Mouse (Mus musculus) heart, embryonic 10.5 days (tissue): ENCODE data around the gene Atxn10. TPM values are rescaled to one million over a fixed set of nuclear protein-coding genes. Genes with fewer than 3 reads are reported as not detected.

ENCODE experiments used
- DNase-seq: peaks from one replicate; pipeline ENCODE4 v3.0.0-alpha.2; 2017; ENCODE audit warnings: low spot score
- H3K27ac ChIP-seq: fragments of 300-500 bp; sonication (generic); 2 replicates; pipeline ENCODE4 v1.5.1; 2016; ENCODE audit warnings: mild to moderate bottlenecking
- H3K27me3 ChIP-seq: fragments of 300-500 bp; sonication (generic); 2 replicates; pipeline ENCODE4 v1.6.1; 2016; ENCODE audit warnings: mild to moderate bottlenecking; ENCODE audit not compliant: poor library complexity, insufficient read depth, severe bottlenecking
- H3K36me3 ChIP-seq: fragments of 300-500 bp; sonication (generic); 2 replicates; pipeline ENCODE4 v1.6.1; 2016; ENCODE audit warnings: mild to moderate bottlenecking, moderate library complexity
- H3K4me1 ChIP-seq: fragments of 300-500 bp; sonication (generic); 2 replicates; pipeline ENCODE4 v1.6.1; 2016; ENCODE audit warnings: mild to moderate bottlenecking
- H3K4me3 ChIP-seq: fragments of 300-500 bp; sonication (generic); 2 replicates; pipeline ENCODE4 v1.5.1; 2016; ENCODE audit warnings: mild to moderate bottlenecking, moderate library complexity
- H3K9me3 ChIP-seq: fragments of 300-500 bp; sonication (generic); 2 replicates; pipeline ENCODE4 v1.6.1; 2016; ENCODE audit warnings: mild to moderate bottlenecking, moderate library complexity
- WGBS: fragments of 180-500 bp; shearing (Covaris S2); methylation state at CpG from one replicate; pipeline ENCODE4 v1.1.7; 2016; 5-methylcytosine and 5-hydroxymethylcytosine counted together
- polyA plus RNA-seq: library from polyadenylated mRNA; unstranded; fragments of >200 nt; fragmentation: Nextera tagmentation; extraction: Ambion mirVana; gene quantifications from 2 replicates; pipeline ENCODE4 v1.2.1, GENCODE M21; 2016

Atxn10 gene
- polyA plus RNA-seq, 1 experiment from 2014 or later: 302 TPM

DNA sequence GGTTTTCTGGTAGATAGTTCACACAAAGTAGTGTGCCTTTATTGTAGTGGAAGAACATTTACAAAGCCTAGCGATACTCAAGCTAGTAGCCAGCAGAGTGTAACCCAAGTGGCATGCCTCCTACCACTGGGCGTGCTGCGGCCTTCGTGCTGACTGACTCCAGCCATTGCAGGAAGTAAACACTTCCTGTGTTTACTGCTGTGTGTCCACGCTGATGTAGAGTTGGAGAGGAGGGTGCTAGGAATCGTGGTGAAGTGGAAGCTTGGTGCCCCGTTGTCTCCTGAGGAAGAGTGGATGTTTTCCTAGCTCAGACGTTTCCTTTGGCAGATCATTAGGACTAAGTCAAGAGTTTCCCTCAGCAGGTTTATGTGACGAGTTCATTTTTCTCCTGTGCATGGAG lies 47.4 kb downstream of the Atxn10 start:
- H3K4me3 ChIP-seq: no peak overlapping the region
- no peaks in the 10 kb centered on the region for H3K9me3 ChIP-seq
- 71% methylated on average over 9 of the region's 9 CpGs for WGBS
- DNase-seq: no peak
- H3K27me3 ChIP-seq: no peaks in the 10 kb centered on the region
- H3K27ac ChIP-seq: no peak overlapping the region
- H3K4me1 ChIP-seq: peaks cover 11% of the 10 kb centered on the region; the same call in 1 of the 2 replicates
- H3K36me3 ChIP-seq: peaks cover 44% of the 10 kb centered on the region

DNA sequence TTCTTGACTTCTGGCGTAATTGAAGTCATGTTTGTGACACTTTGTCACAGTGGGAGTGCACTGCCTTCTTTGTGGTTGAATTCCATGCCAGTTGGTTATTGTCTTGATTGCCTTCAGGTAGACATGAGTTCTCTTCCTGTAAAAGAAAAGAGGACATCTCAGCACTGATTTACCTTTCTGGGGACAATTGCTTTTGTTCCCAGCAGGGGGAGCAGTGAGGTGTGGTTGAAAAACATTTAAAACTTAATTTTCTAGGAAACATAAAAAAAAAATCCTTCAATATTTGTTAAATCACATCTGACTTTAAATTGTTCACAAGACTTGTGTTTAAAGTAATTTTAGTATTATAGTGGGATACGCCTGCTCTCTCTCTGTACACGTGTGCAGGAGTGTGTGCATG lies 52.7 kb downstream of the Atxn10 start:
- Histone ChIP-seq H3K9me3 (no peaks in the 10 kb centered on the region), H3K27ac (no peak overlapping the region), H3K4me1 (peaks cover 7% of the 10 kb centered on the region; the same call in 1 of the 2 replicates), H3K4me3 (no peak overlapping the region), H3K36me3 (peaks cover 53% of the 10 kb centered on the region), H3K27me3 (no peaks in the 10 kb centered on the region)
- no peak for DNase-seq
- 90% methylated on average over 3 of the region's 3 CpGs for WGBS

DNA sequence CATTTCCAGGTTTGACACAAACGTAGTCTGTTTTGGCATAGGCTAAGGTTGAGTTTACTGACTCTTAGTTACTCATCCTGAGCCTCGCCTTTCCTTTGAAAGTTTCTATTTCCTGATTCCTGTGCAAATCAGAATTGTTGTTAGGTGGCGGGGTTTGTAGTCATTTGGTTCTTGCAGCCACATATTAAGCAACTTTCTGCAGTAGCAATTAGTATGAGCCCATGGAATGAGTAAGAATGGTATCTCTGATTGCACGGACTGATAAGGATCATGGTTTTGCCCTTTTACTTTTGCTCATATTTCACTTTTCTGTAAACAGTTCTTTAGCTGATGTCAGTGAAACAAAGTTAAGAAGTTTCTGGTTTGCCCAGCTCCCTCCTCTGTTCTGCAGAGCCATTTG lies 53.9 kb downstream of the Atxn10 start:
- H3K27ac ChIP-seq: no peak overlapping the region
- 87% methylated on average over 4 of the region's 4 CpGs for WGBS
- H3K4me3 ChIP-seq: no peak overlapping the region
- H3K36me3 ChIP-seq: peaks cover 47% of the 10 kb centered on the region
- H3K4me1 ChIP-seq: peaks cover 4% of the 10 kb centered on the region; the same call in 1 of the 2 replicates
- no peaks in the 10 kb centered on the region for H3K27me3 ChIP-seq
- no peaks in the 10 kb centered on the region for H3K9me3 ChIP-seq
- DNase-seq: no peak

DNA sequence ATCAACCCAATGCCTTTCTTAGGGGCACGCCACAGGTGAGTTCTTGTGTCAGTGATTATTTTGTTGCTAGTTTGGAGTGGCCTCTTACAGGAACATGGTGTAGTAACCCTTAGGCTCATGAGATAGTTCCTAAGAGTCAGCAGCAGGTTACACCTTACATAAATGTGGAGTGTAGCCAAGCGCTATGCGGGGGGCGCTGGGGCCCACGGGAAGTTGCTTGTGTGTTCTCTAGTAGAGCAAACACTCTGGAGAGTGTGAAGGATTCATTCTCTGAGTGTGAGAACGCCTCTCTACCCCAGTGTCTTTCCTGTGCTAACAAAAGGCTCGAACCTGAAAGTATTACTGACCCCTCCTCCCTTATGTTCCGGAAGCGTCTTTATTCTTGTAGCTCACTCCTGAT lies 59.3 kb downstream of the Atxn10 start:
- H3K36me3 ChIP-seq: peaks cover 61% of the 10 kb centered on the region

DNA sequence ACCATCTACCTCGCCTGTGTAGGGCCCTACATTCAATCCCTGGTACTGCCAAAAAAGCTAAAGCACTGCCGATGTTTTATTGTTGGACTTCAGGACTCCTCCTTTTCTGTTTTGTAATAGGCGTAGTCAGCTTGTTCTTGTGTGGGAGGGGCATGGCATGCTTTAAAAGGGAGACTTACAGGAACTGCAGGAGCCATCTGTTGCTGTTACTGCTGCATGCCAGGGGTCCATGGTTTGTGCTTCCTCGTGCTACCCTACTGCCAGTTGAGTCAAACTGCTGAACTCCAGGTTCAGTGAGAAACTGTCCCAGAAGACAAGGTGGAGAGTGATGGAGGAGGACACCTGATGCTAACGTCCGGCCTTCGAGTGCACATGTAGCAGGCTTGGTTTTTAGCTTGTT lies 65.9 kb downstream of the Atxn10 start:
- Histone ChIP-seq H3K27me3 (no peaks in the 10 kb centered on the region), H3K36me3 (peaks cover 18% of the 10 kb centered on the region), H3K4me1 (peaks cover 12% of the 10 kb centered on the region), H3K9me3 (no peaks in the 10 kb centered on the region), H3K4me3 (no peak overlapping the region), H3K27ac (no peak overlapping the region)
- no peak for DNase-seq
- 84% methylated on average over 7 of the region's 7 CpGs for WGBS

More for the DNA sequence above, 59.3 kb downstream of the Atxn10 start:
- Histone ChIP-seq H3K9me3 (no peaks in the 10 kb centered on the region), H3K27me3 (no peaks in the 10 kb centered on the region), H3K4me1 (no peaks in the 10 kb centered on the region), H3K27ac (no peak overlapping the region), H3K4me3 (no peak overlapping the region)
- DNase-seq: no peak
- WGBS: 94% methylated on average over 9 of the region's 9 CpGs

DNA sequence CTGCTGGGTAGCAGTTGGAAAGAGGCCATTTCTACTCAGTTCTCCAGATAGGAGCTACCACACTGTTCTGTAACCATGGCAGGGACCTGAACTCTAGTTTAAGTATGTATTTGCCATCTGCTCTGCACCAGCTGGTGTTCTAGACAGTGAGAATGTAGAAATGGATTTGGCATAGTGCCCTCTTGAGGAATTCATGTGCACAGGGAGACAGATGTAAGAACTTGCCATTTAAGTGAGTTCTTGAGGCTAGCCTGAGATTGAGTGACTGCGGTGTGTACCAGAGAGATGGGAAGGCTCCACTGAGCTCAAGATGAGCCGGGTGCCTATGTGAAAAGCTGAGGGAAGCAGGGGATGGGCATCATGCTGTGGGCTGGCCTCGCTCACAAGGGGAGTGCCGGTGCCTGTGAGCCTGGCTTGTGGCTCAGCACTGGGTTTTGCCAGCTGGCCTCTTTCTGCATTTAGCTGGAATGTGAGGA lies 67.2 kb downstream of the Atxn10 start:
- Histone ChIP-seq H3K9me3 (no peaks in the 10 kb centered on the region), H3K36me3 (peaks cover 11% of the 10 kb centered on the region; the same call in 1 of the 2 replicates), H3K4me1 (peaks cover 25% of the 10 kb centered on the region), H3K4me3 (no peak overlapping the region), H3K27ac (no peak overlapping the region), H3K27me3 (no peaks in the 10 kb centered on the region)
- no peak for DNase-seq
- WGBS: 85% methylated on average over 4 of the region's 4 CpGs

DNA sequence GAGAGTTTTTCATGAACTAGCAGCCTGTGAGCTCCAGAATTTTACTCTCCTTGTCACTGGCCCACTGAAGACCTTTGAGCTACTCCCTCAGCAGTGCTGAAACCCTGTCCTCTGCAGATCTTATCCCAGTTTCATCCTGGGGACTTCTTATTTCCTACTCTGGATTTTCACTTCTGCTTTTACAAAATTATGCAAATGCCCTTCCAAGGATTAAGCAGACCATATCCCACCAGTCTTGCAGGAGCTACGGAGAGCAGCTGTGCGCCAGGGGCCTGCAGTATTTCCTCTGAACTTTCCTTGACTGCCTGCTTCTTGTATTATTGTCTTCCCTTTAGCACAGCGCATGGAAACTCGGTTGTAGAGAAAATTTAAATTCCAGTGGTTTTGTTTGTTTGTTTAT lies 68.7 kb downstream of the Atxn10 start:
- Histone ChIP-seq H3K4me3 (no peak overlapping the region), H3K27ac (no peak overlapping the region), H3K27me3 (no peaks in the 10 kb centered on the region), H3K9me3 (no peaks in the 10 kb centered on the region), H3K4me1 (peaks cover 25% of the 10 kb centered on the region), H3K36me3 (peaks cover 10% of the 10 kb centered on the region; the same call in 1 of the 2 replicates)
- 88% methylated on average over 4 of the region's 4 CpGs for WGBS
- no peak for DNase-seq

DNA sequence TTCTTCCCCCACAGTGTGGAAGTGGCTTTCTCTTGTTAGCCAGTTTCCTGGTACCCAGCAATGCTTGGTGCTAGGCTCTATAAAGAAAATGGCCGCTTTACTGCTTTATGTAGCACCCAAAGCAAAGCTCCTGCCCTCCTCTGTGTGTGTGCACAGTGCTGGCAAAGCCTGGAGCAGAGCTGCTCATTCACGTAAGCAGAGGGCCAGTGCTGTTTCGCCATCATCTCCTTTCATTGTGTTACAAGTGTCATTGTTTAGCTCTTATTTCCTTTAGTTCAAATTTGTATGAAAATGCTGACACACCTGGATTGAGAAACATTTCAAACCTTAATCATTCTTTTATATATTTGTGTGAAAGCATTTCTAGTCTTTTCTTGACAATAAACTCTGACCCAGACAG lies 69.5 kb downstream of the Atxn10 start:
- Histone ChIP-seq H3K4me3 (no peak overlapping the region), H3K27me3 (no peaks in the 10 kb centered on the region), H3K9me3 (no peaks in the 10 kb centered on the region), H3K27ac (no peak overlapping the region), H3K36me3 (peaks cover 2% of the 10 kb centered on the region; the same call in 1 of the 2 replicates), H3K4me1 (peaks cover 25% of the 10 kb centered on the region)
- 89% methylated on average over 3 of the region's 3 CpGs for WGBS
- no peak for DNase-seq

DNA sequence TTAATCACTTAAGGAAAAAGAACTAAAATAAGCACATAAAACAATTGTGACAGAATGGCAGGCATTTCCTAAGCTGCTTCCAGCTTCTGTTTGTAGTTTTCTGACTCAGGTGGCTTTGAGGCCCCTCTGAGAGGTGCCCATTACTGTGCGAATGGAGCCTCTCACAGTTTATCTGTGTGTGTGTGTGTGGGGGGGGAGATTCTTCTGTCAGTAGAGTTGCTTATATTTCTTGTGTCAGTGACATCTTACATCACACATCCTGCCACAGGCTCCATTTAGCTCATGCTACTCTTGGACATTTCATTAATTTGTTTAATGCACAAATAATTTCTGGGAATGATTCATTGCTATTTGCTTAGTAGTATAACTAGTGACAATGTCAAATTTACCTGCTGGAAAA lies 70.8 kb downstream of the Atxn10 start:
- DNase-seq: no peak
- Histone ChIP-seq H3K27me3 (no peaks in the 10 kb centered on the region), H3K4me3 (no peak overlapping the region), H3K36me3 (peaks cover under 1% of the 10 kb centered on the region; the same call in 1 of the 2 replicates), H3K9me3 (no peaks in the 10 kb centered on the region), H3K4me1 (peaks cover 25% of the 10 kb centered on the region), H3K27ac (peak overlapping the region; percentile 16; the same call in 1 of the 2 replicates)
- 28% methylated on average over 1 of the region's 1 CpGs for WGBS

DNA sequence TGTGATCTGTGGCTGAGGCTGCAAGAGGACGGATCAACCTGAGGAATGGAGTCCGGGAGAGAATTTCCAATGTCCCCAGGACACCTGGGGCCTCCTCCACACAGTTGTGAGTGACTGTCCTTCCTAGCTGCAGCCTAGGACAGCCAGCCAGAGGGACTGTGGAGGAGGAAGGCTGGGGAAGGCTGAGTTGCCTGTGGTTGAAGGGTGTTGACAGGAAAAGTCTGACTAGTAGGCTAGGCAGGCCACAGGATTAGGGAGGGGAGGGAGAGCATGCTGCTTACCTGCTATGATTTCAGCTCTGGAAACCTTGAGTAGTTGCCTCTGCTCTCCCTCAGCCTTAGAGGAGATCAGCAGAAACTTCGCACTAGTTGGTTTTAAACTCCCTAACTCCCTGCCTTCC lies 71.3 kb downstream of the Atxn10 start:
- Histone ChIP-seq H3K4me1 (peaks cover 25% of the 10 kb centered on the region), H3K27ac (peak overlapping the region; percentile 16; the same call in 1 of the 2 replicates), H3K36me3 (no peaks in the 10 kb centered on the region), H3K9me3 (no peaks in the 10 kb centered on the region), H3K4me3 (peak overlapping the region; percentile 18; the same call in 1 of the 2 replicates), H3K27me3 (no peaks in the 10 kb centered on the region)
- 64% methylated on average over 3 of the region's 3 CpGs for WGBS
- no peak for DNase-seq

DNA sequence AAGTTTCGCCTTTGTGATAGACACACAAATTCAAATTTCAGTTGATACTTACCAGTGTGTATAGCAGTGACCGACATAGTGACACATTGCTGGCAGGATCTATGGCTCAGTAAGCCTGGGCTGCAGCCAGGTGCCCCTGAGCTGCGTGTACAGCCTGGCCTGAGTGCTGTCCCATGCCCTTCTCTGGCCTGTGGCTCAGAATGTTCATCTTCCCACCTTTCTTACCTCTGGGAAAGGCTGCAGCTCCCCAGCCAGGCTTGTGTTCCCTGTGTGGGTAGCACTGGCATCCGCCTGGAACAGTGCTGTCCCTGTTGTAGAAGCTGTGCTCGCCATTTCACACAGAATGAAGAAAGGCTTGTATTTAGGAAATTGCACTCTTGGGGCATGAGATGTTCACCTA lies 72.7 kb downstream of the Atxn10 start:
- peaks cover 27% of the 10 kb centered on the region for H3K4me1 ChIP-seq
- H3K9me3 ChIP-seq: no peaks in the 10 kb centered on the region
- DNase-seq: no peak
- 86% methylated on average over 5 of the region's 5 CpGs for WGBS
- H3K4me3 ChIP-seq: no peak overlapping the region
- H3K27me3 ChIP-seq: no peaks in the 10 kb centered on the region
- H3K36me3 ChIP-seq: no peaks in the 10 kb centered on the region
- H3K27ac ChIP-seq: no peak overlapping the region

DNA sequence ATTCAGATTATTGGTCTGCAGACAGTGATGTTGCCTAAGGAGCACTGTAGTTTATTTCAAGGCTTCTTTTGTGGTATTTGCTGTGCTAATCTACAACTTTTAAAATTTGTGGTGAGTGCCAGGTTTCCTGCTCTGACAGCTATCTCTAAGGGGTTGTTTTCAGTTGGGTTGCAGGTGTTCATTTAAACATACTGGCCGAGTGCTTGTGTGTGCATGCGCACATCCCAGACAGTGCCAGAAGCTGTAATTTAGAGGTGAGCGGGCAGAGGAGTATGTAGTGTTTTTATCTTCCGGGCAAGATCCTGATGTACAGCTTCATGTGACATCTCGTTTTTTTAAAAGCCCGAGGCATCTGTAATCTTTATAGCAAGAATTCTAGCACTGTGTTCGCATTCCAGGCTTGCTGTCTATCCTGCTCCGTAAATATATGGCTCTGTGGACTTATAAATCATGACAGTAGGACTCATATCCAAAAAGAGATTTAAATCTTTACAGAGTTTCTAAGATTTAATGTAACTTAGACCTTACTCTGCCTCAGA lies 73.3 kb downstream of the Atxn10 start:
- Histone ChIP-seq H3K4me3 (no peak overlapping the region), H3K36me3 (no peaks in the 10 kb centered on the region), H3K4me1 (peaks cover 33% of the 10 kb centered on the region), H3K27ac (no peak overlapping the region), H3K9me3 (no peaks in the 10 kb centered on the region), H3K27me3 (no peaks in the 10 kb centered on the region)
- no peak for DNase-seq
- 73% methylated on average over 8 of the region's 8 CpGs for WGBS

DNA sequence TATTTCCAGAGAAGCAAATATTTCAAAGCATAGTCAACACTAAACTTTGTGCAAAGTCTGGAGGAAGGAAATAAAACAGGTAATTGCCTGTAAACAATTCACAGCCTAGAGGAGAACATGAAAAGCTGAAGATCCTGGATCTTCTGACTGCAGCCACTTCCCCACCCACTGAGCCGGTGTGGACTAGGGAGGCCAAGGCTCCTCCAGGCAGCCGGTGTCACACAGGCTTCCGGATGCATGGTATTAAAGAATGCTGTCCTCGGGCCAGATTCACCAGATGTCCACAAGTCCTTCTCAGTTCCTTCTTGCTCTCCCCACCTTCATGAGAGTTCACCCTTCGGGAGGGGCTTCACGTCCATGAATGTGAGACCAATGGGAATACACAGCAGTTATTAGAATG lies 73.8 kb downstream of the Atxn10 start:
- Histone ChIP-seq H3K36me3 (no peaks in the 10 kb centered on the region; the same call in 1 of the 2 replicates), H3K27ac (no peak overlapping the region), H3K9me3 (no peaks in the 10 kb centered on the region), H3K27me3 (no peaks in the 10 kb centered on the region), H3K4me1 (peaks cover 38% of the 10 kb centered on the region), H3K4me3 (no peak overlapping the region)
- DNase-seq: no peak
- WGBS: 78% methylated on average over 6 of the region's 6 CpGs

DNA sequence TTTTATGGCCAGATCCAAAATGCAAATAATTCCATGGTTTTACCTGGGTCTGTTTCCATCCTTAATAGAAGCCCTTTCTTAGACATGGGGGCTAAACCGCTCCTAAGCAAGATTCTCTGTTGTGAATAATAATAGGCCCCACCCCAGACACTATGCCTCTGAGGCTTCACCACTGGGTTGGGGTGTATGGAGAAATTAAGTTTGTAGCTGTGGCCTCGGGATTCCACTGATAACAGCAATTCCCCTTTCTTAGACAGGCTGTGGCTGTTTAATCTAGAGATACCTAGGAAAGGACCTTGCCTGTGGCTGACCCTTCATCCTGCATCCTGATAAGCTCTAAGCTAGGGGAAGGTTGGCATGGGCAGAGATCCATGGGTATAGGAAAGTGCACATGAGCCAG lies 78.6 kb downstream of the Atxn10 start:
- Histone ChIP-seq H3K27me3 (no peaks in the 10 kb centered on the region), H3K4me1 (peaks cover 14% of the 10 kb centered on the region), H3K4me3 (no peak overlapping the region), H3K36me3 (peaks cover 10% of the 10 kb centered on the region; the same call in 1 of the 2 replicates), H3K27ac (no peak overlapping the region), H3K9me3 (no peaks in the 10 kb centered on the region)
- DNase-seq: no peak
- 59% methylated on average over 2 of the region's 2 CpGs for WGBS
